Mouse (Mus musculus): Measurements from ENCODE around the gene Pcdh15.

Pcdh15 gene

DNA sequence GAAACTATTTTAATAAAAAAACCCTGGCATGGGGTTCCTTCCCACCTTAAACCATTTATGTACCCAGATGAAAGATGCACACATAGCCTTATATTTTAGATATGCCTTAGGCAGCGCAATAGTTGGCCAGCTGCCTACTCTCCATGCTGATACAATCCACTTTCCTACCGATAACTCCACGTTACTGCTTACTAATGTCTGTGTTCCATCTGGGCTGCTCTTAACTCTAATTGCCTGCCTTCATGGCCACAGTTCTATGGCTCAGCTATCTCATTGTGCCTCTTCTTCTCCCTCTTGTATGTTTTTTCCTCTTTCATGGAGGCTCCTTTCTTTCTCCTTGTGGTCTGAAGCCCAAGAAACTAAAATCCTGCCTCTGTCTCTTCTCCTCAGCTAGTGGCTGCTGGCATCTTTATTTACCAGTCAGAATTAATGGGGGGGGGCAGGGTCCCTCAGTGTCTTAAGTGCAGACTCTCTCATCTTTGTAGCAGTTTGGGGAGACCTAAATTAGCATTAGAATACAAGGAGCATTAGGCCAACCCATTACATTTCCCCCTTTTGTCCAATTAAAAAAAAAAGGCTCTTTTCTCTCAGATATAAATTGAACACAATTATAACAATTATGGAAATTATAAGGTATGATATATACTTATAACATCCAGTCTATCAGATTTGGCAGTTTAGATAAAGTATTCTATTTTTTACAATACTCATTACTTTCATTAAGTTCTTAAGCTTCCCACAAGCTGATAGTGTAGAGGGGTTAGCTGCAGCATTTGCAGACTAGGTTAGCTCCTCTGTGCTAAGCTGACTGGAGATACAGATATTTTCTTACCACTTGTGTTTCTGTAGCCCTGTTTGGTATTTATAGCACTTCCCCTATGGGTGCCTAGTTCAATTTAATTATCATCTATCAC is 1240.4 kb downstream of the Pcdh15 start:
- WGBS: 64% methylated on average over 3 of the region's 3 CpGs

DNA sequence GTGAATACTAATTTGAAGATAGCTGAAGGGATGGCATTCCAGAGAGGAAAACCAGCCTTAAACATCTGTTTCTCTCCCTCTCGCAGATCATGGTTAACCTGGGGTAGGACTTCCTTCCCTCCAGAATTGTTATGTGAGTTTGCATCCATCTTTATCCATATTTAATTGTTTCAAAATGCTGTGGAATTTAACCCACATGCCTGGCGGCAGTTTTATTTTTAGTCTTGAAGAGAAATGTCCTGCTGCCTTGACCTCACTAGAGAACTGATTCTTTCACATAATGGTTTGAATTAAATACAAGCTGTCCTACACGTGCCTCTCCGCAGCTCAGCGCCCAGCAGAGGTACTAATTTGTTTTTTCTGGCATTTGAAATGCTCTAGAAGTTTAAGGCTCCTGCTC is 1260.4 kb downstream of the Pcdh15 start:
- 72% methylated on average over 5 of the region's 5 CpGs for WGBS

DNA sequence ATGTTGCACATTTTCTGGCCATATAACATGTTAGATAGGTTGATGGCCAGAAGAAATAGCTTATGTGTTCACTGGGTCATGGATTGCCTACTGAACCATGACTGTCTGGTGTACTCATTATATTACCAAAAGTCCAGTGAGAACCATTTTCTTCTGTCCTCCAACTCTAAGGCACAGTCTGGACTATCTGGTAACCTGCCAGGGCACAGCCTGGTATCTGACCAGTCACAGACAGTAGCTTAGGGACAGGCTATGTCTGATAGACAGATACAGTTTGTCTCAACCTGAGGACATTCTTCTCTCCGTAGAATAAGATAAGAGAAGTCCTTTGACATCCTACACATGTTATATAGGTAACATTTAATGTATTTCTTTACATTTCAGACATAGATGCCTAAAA is 1279.6 kb downstream of the Pcdh15 start:
- 83% methylated on average over 1 of the region's 1 CpGs for WGBS

DNA sequence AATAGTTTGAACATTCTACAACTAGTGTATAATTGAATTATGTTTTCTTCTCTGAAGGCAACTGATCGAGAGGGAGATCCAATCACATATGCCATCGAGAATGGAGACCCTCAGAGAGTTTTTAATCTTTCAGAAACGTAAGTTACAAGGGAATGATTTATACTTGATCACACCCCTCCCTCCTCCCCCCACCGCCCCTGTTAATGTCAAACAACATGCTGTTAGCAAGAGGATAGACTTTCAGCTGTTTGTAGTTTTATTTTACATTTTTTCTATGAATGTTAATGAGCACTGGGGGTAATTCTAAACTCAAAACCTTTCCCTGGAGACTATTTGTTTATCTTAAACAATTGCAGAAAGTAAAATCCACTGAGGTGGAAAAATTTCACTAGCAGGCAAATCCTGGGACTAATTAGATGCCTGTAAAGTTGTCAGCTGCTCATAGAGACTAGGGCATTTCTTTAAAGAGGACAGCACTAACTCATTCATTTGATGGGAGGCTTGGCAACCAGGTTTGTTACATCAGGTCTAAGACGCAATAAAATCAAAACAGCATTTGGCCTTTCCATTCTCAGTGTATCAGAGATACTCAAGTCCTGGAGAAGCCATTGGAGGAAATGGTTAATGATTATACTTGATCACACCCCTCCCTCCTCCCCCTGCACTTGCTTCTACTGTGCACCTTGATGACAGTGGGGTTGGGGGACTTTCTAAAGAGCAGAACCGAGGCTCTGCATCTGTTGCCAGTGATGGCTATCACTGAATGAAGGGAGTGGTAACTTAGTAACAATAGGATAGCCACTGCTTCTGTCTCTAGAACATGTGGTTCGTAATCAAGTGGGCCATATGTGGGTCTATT is 1280.4 kb downstream of the Pcdh15 start:
- 57% methylated on average over 7 of the region's 7 CpGs for WGBS

DNA sequence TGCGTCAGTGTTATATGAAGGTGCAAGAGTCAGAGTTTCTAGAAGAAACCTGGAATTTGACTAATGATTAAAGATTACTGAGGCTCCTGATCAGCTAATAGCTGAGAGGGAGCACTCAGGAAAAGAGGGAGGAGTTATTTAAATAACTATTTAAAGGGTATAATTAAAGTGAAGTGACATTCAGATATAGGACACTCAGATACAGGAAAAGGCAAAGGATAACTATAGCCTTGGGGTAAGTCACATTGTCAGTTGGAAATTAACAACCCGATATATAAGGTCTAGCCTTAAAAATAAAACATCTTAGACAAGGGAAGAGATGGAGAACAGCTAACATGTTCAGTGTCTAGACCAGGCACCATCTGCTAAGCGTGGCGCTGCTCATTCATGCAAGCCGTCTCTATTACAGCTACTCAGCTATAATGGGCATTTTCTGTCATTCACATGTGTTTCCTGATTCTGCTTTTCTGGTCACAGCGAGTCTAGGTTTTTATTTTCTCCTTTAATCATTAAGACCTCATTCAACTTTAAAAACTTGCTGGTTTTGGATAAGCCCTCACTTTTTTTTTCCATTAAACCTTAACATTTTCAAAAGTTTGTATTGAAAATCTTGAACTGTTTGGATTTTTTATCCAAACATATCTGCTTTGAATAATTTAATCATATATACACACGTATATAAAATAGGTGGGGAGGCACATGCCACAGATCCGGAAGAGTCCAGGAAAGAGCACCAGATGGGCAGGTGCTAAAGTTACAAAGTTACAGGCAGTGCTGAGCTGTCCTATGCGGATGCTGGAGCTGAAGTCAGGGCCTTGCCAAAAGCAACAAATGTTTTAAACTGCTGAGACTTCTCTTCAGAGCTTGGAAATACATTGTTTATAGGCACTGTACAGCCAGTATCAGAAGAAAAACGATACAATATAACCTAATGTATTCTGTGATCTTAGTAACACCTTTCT is 1288.7 kb downstream of the Pcdh15 start:
- WGBS: 55% methylated on average over 10 of the region's 10 CpGs

DNA sequence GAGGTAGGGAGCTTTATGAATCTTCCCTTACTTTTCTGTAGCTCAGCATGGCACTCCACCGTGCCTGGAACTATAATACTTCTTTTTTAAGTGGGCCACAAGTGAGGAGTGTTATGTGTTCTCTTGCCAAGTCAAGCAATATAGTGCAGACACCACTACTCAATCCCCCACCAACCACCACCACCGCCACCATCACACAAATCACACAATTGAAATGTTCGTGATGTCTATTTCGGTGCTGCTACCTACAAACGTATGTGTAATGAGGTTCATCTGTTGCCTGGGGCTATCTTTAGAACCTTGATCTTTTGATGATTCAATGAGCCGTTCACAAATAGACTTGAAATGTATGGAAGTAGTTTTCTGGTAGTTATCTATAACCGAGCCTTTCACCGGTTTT is 1304.0 kb downstream of the Pcdh15 start:
- 49% methylated on average over 8 of the region's 8 CpGs for WGBS

DNA sequence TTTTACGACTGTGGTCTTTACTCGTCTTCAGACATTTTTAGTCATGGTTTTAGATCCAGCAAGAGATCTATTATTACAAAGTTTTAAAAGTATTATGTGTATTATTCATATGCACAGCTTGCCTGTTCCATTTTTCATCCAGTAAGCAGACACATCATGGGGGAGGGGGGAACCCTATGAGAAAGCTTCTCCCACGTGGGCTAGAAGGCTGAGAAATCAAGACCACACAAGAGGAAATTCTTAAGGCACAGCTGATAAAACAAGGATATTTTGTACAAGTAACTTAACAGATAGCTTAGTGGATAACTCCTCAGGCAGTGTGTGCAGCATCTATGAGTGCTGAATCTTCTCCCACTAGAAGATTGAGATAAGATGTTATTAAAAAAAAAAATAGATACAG is 1314.9 kb downstream of the Pcdh15 start:
- 46% methylated on average over 3 of the region's 3 CpGs for WGBS

DNA sequence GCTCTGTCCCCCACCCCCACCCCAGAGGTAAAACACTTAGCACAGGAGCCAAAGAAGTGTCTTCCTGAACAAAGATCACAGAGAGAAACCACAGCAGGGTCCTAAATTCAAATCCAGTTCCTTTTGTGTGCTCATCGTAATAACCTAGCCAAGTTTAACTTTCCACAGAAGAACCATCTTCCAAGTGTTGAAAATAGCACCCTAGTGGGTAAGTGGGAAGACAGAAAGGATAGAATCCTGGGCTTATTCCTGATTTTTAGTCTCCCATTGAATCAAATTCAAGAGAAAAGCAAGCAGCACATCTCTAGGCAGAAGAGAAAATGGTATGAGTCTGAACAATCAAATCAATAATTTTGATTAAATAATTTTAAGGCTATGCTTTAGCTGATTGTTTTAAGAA is 1315.8 kb downstream of the Pcdh15 start:
- 35% methylated on average over 1 of the region's 1 CpGs for WGBS

DNA sequence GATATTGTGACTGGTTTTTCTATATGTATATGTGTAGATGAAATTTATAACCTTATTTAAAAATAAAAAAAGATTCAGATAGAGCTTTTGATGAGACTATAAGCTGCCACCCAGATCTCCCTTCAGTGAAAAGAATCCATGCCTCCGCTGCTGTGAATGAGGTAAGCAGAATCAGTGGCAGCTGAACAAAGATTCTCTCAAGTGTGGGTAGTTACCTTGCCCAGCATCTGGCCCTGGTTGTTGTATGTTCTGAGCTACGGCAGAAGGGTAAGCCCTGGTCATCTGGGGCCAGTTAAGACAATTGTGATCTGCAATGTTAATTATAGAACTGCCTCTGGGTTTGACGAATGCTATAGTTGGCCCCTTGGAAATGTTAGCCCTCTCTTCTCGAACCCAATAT is 1316.2 kb downstream of the Pcdh15 start:
- 42% methylated on average over 4 of the region's 4 CpGs for WGBS

DNA sequence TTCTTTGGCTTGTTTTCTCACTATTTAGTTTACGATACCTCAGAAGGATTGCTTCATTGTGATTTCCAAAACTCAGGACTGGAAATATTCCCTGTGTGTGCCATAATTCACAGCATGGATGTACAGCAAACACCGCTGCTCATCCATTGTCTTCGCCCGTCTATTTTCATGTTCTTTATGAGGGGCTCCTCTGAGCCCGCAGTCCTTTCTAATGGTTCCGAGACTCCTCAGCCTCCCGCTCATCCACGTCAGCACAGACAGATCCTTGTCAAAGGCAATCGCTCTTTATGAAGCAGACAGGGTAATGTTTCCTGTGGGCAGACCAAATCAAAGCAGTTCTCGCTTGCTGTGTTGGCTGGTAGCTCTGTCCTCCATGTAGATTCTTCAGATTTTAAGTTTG is 1316.8 kb downstream of the Pcdh15 start:
- WGBS: 82% methylated on average over 10 of the region's 10 CpGs

DNA sequence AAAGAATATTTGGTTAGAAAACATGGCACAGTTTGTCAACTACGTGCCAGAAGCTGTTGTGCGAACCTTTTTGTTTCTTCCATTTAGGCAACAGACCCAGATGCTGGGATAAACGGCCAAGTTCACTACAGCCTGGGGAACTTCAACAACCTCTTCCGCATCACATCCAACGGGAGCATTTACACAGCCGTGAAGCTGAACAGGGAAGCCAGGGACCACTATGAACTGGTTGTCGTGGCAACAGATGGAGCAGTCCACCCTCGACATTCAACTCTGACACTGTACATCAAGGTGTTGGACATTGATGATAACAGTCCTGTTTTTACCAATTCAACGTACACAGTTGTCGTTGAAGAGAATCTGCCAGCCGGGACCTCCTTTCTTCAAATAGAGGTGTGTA is 1350.9 kb downstream of the Pcdh15 start:
- 81% methylated on average over 11 of the region's 11 CpGs for WGBS

DNA sequence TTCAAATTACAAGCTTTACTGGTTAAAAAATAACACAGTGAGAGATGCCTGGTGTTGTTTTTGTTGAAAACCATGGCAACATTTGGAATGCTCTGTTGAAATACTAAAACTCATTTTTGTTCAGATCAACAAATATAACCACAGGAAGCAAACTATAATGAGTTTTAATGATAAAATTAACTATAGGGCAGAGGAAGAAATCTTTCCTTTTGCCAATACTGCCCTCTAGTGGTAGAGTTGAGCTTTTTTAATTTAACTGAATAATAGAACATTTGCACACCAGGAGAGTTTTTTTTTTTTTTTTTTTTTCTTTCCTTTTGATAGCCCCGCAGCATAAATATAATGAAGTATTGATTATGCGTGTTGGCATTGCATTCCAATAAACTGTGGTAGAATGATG is 1364.8 kb downstream of the Pcdh15 start:
- WGBS: 22% methylated on average over 2 of the region's 2 CpGs

DNA sequence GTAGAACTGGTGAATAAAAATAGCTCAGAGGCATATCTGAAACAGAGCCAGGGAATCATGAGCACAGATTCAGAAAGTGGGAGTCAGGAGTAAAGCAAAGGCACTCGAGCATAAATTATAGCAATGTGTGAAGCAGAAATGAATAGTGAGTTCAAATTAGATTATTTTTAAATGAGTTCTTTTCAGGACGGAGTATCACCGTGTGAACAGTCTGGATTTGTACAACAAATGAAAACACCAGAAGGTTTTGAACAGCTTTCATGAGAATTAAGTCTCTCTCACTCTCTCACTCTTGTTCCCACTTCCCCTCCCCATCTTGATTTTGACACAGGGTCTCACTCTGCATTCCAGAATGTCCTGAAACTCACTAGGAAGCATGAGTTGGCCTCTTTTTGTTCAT is 1381.6 kb downstream of the Pcdh15 start:
- 27% methylated on average over 3 of the region's 3 CpGs for WGBS

DNA sequence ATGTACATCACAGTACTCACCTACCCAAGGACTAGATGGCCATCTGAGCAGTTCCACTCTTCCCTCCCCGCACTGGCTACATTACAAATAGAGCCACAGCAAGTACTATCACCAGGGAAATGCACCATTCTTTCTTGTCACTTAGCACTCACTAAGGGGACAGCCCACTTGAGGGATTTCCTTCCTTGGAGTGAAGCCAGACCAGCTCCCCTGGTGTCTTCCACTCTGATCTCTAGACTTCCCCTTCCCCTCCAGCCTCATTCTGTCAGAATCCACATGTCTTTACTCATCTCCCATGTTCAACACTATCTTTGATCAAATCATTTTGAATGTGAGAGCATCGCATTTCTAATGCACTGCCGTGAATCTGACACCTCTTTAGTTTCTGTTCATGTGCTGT is 1413.2 kb downstream of the Pcdh15 start:
- 74% methylated on average over 3 of the region's 3 CpGs for WGBS

DNA sequence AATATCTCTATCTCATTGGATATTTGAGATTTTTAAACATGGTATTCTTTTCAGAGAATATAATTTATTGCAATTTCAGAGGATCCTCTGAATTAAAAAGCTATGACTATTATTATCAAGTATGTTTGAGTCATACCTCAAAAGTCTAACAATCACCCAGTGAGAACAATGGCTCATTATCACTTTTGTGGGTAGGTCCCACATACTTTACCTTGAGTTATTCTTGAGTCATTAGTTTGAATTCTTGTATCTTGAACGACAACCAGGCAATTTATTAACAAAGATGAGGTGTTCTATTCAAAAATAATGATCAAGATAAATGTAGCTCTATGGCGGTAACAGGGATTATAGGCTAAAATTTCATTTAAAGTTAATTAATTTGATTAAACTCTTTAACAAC is 1439.2 kb downstream of the Pcdh15 start:
- whole genome bisulfite sequencing: 81% methylated on average over 2 of the region's 2 CpGs

DNA sequence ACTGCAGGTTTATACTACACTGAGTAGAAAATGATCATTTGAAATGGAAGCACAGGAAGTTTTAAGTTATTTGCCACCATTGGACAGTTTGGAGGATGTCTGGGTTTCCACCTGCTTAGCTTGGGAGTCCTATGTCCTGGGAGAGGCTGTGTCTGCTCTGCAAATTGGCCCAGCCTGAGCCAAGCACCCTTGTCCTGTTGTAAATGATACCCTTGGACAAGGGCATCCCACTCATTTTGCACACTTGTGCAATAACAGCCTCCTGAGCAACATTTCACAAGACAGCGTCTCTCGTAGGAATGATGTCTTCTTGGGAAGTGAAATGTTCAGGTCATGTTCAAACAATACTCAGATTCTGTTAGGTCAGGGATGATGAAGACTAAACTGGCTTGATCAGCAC is 1456.2 kb downstream of the Pcdh15 start:
- WGBS: 84% methylated on average over 2 of the region's 2 CpGs

DNA sequence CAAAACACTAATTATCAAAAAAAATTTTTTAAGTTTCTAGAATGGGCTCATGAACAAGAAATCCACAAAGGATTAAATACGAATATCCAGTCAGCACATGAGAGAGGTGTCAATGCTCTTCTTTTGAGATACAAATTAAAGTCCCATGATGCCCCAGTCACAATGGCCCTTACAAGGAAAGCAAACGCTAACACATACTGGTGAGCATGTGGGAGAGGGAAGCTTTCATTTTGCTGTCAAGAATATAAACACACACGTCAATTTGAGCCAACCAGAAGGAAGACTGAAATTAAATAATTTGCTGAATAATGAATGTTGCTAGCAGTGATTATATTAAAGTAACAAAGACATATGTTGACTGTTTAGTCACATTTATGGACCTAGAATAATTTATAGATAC is 1470.5 kb downstream of the Pcdh15 start:
- WGBS: 72% methylated on average over 3 of the region's 3 CpGs

DNA sequence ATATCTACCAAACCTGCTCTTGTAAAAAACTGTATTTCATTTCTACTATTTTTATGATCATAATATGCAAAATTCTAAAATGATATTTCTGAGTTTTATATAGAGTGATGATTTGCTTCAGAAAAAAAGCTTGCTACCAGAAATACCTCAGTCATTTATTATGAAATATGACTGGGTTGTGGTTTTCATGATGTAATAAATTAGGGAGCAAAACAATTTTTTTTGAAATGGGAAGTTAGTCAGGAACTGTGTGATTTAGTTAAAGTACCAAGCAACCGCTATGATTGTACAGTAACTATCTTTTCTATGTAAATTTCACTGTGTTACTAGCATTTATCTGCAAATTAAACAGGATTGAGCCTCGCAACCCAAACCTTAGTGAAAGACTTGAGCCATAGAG is 1480.8 kb downstream of the Pcdh15 start:
- 85% methylated on average over 2 of the region's 2 CpGs for WGBS

DNA sequence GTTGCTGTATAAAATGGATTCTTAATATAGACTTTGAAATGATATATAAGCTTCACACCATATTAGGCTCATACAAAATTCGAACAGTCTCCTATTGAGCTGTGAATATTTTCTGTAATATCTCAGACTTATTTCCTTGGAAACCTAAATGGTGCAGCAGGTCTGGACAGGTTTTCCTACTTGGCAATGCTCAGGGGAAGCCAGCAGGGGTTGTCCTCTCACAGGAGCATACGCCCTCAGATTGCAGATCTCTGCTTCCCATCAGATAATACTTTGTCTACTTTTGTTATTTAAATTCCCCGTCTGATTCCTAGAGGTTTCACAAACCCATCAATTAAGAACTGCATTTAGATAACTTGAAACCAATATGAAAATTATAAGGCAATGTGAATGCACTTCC is 1492.7 kb downstream of the Pcdh15 start:
- 65% methylated on average over 3 of the region's 3 CpGs for WGBS

DNA sequence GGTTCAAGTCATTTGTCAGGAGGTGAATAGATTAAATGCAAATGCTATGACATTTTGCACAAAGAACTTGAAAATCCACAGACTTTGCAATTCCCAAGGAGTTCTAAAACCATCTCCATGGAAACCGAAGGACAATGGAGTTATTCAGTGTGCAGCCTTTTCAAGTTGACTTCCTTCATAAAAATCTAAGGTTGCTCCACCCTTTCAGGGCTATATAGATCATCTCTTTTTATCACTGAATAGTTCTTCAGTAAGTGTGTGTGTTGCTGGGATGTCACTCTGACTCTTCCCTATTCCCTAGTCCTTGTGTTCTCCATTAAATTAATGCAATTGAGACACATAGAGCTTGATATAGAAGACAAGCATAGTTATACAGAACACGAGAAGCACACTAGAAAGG is 1508.5 kb downstream of the Pcdh15 start:
- 68% methylated on average over 2 of the region's 2 CpGs for WGBS

DNA sequence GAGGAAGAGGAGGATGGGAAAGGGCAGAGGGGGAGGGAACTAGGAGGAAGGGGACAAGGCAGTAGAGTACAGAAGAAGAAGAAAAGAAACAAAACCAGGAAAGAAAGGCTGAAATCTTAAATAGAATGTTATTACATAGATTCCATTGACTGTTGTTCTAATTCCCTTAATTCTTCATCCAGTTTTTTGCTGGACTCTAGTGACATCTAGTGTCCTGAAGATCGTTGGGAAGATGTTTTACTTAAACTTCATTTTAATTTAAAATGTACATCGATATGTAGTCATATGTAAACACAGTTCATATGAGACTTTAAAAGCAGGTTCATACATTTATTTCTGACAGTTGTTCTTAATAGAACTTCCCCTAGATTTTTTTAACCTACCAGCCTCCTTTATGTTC is 1522.7 kb downstream of the Pcdh15 start:
- WGBS: 24% methylated on average over 2 of the region's 2 CpGs

DNA sequence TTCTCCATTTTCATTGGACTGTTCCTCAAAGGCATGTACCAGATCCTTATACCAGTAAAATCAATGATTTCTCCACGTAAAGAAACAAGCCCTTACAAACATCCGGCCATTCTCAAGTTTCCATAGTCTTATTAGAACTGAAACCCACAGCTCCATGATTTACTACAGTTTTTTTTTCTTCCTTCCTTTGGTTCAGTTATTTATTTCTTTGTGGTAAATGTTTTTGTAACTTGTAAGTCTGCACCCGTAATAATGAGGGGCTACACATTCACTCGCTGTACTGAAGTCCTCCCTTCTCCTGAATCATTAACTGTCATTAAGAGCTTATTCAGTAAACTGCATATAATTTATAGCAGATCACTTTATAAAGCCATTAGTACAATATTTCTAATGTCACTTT is 1526.6 kb downstream of the Pcdh15 start:
- WGBS: 77% methylated on average over 4 of the region's 4 CpGs

Measured in cerebral cortex, adult 2 months (tissue).